ENCODE assay signal across 13 mouse cellular contexts in the genomic region with DNA sequence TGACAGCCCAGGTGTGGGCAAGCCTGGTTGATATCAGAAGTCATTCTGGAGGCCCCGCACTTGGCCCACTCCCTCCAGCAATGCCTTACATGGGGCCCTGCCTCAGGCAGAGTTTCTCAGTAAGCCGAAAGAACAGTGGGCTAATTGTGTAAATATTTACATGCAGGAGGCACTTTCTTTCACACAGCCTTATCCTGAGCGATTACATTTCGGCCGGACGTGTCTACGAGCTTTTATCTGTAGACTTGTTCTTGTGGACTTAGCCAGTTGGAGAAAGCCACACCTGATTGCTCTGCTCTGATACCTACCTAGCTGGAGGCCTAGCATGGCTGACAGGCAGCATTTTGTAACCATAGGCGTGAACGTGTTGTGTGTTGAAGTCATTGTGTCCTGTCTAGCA. TPM values are rescaled to one million over a fixed set of nuclear protein-coding genes. Genes with fewer than 3 reads are reported as not detected.
A peak's percentile ranks its signal among the peaks of the same experiment; 100 is the strongest.
DNase-seq lines count a peak whose midpoint lies in the region; ATAC-seq and TF ChIP-seq lines count a peak whose summit lies in the region.
"Had no signal": no experiment of that assay in that cellular context is flagged by ENCODE, and none has a peak within 500 bp of the region (broad histone marks: within the 10 kb centered on the region; RNA-seq: fewer than 3 reads in every experiment).

No protein-coding gene starts in this region.

- 80% methylated on average over 9 of the region's 9 CpGs for WGBS in forebrain, embryonic 10.5 days
- 30% methylated on average over 9 of the region's 9 CpGs for WGBS in forebrain, postnatal 0 days
- WGBS in kidney, embryonic 15.5 days = 69% methylated on average over 9 of the region's 9 CpGs
- WGBS in hindbrain, embryonic 16.5 days = 67% methylated on average over 9 of the region's 9 CpGs
- 32% methylated on average over 9 of the region's 9 CpGs for WGBS in liver, postnatal 0 days (ENCODE audit: insufficient replicate concordance)

- 0 out of 2 replicates have a peak overlapping the region, but pooled peaks have one; percentile 58 for H3K27ac ChIP-seq in forebrain, embryonic 10.5 days
- no peak overlapping the region for H3K27ac ChIP-seq in forebrain, postnatal 0 days (ENCODE audit: low read depth, low read length)
- 0 out of 2 replicates have a peak overlapping the region, but pooled peaks have one; percentile 29 for H3K27ac ChIP-seq in kidney, embryonic 15.5 days
- H3K27ac ChIP-seq in hindbrain, embryonic 16.5 days (ENCODE audit: low read depth, low read length) = no peak overlapping the region
- peak overlapping the region; percentile 80; the same call in 1 of the 2 replicates for H3K27ac ChIP-seq in liver, postnatal 0 days (ENCODE audit: low read depth)

- ATAC-seq in forebrain, postnatal 0 days = no peak
- no peak for ATAC-seq in kidney, embryonic 15.5 days (replicated peaks; ENCODE audit: low FRiP score)
- peak; percentile 10; the same call in 1 of the 2 replicates for ATAC-seq in hindbrain, embryonic 16.5 days
- no peak for ATAC-seq in liver, postnatal 0 days

- H3K27me3 ChIP-seq in forebrain, embryonic 10.5 days (ENCODE audit: poor library complexity, severe bottlenecking) = no peaks in the 10 kb centered on the region
- no peaks in the 10 kb centered on the region for H3K27me3 ChIP-seq in forebrain, postnatal 0 days (ENCODE audit: insufficient read depth, low read length)
- no peaks in the 10 kb centered on the region for H3K27me3 ChIP-seq in kidney, embryonic 15.5 days
- H3K27me3 ChIP-seq in hindbrain, embryonic 16.5 days (replicated peaks; ENCODE audit: control insufficient read depth, insufficient read depth, low read length) = no peaks in the 10 kb centered on the region
- no peaks in the 10 kb centered on the region for H3K27me3 ChIP-seq in liver, postnatal 0 days (ENCODE audit: insufficient read depth, low read length)

- H3K9me3 ChIP-seq in forebrain, embryonic 10.5 days = no peaks in the 10 kb centered on the region
- H3K9me3 ChIP-seq in forebrain, postnatal 0 days (ENCODE audit: low read length) = no peaks in the 10 kb centered on the region
- H3K9me3 ChIP-seq in kidney, embryonic 15.5 days (replicated peaks) = no peaks in the 10 kb centered on the region
- no peaks in the 10 kb centered on the region for H3K9me3 ChIP-seq in hindbrain, embryonic 16.5 days (ENCODE audit: control insufficient read depth, low read length)
- H3K9me3 ChIP-seq in liver, postnatal 0 days (ENCODE audit: low read length) = no peaks in the 10 kb centered on the region
- H3K9me3 ChIP-seq: G1E had no signal

- H3K36me3 ChIP-seq in forebrain, embryonic 10.5 days (replicated peaks) = no peaks in the 10 kb centered on the region
- no peaks in the 10 kb centered on the region for H3K36me3 ChIP-seq in forebrain, postnatal 0 days (ENCODE audit: insufficient read depth)
- H3K36me3 ChIP-seq in kidney, embryonic 15.5 days = no peaks in the 10 kb centered on the region
- H3K36me3 ChIP-seq in hindbrain, embryonic 16.5 days (ENCODE audit: control insufficient read depth, insufficient read depth, low read length) = no peaks in the 10 kb centered on the region
- 0 out of 2 replicates have a peak, but pooled peaks cover 4% of the 10 kb centered on the region for H3K36me3 ChIP-seq in liver, postnatal 0 days (replicated peaks; ENCODE audit: insufficient read depth, low read length)

- DNase-seq in forebrain, embryonic 10.5 days (ENCODE audit: extremely low spot score, low spot score) = no peak
- no peak for DNase-seq in forebrain, postnatal 0 days
- no peak for DNase-seq in kidney, adult 9 months
- no peak for DNase-seq in liver, postnatal 0 days
- no peak for DNase-seq in cerebellum, postnatal 36 days
- no peak for DNase-seq in adrenal gland, postnatal 4 days (ENCODE audit: low spot score in 2 of 2)
- DNase-seq: cerebellum, adult 11 months; left cerebral cortex, postnatal 4 days had no signal

- H3K9ac ChIP-seq in forebrain, postnatal 0 days = no peak overlapping the region
- H3K9ac ChIP-seq in kidney, embryonic 15.5 days = no peak overlapping the region
- H3K9ac ChIP-seq in hindbrain, embryonic 16.5 days (ENCODE audit: low read depth, low read length) = no peak overlapping the region
- H3K9ac ChIP-seq in liver, postnatal 0 days (replicated peaks) = peak overlapping the region; percentile 17

- no peak overlapping the region for H3K4me2 ChIP-seq in forebrain, postnatal 0 days (ENCODE audit: low read depth)
- no peak overlapping the region for H3K4me2 ChIP-seq in kidney, embryonic 15.5 days
- no peak overlapping the region for H3K4me2 ChIP-seq in hindbrain, embryonic 16.5 days (ENCODE audit: low read length)
- H3K4me2 ChIP-seq in liver, postnatal 0 days (ENCODE audit: low read depth, low read length) = peak overlapping the region; percentile 49; the same call in 1 of the 2 replicates

- no peak for TF ChIP-seq CTCF in forebrain, postnatal 0 days (IDR thresholded peaks at IDR 0.05; ENCODE audit: low read depth)
- no peak for TF ChIP-seq CTCF in liver, postnatal 0 days (IDR thresholded peaks at IDR 0.05; ENCODE audit: low read depth)

- no peak overlapping the region for H3K4me3 ChIP-seq in forebrain, embryonic 10.5 days
- no peak overlapping the region for H3K4me3 ChIP-seq in forebrain, postnatal 0 days (ENCODE audit: low read depth, low read length)
- H3K4me3 ChIP-seq in kidney, embryonic 15.5 days (replicated peaks) = no peak overlapping the region
- no peak overlapping the region for H3K4me3 ChIP-seq in hindbrain, embryonic 16.5 days (ENCODE audit: low read length)
- H3K4me3 ChIP-seq in liver, postnatal 0 days (ENCODE audit: low read depth, low read length) = no peak overlapping the region
- H3K4me3 ChIP-seq: myocyte had no signal

- peaks cover 65% of the 10 kb centered on the region for H3K4me1 ChIP-seq in forebrain, embryonic 10.5 days
- peaks cover 18% of the 10 kb centered on the region for H3K4me1 ChIP-seq in forebrain, postnatal 0 days (ENCODE audit: insufficient read depth)
- H3K4me1 ChIP-seq in kidney, embryonic 15.5 days = peaks cover 64% of the 10 kb centered on the region
- H3K4me1 ChIP-seq in hindbrain, embryonic 16.5 days (ENCODE audit: control insufficient read depth, insufficient read depth, low read depth, low read length) = peaks cover 35% of the 10 kb centered on the region
- peaks cover 76% of the 10 kb centered on the region for H3K4me1 ChIP-seq in liver, postnatal 0 days (ENCODE audit: insufficient read depth)

- TF ChIP-seq EP300 in liver, postnatal 0 days (IDR thresholded peaks at IDR 0.05; ENCODE audit: low read depth) = no peak

RNA-seq across cellular contexts. Expression of gene Vps37c, which starts 11.3 kb away (rescaled TPM):
- polyA plus RNA-seq in forebrain, embryonic 10.5 days (2016; fragmentation: Nextera tagmentation; extraction: Ambion mirVana) = 33.5 and 36.1 TPM in 2 replicates
- total RNA-seq in forebrain, postnatal 0 days (2014; rRNA removed) = 27.9 and 29.0 TPM in 2 replicates
- 34.5 TPM in 2 replicates for polyA plus RNA-seq in forebrain, postnatal 0 days (2015; fragmentation: Nextera tagmentation; extraction: Ambion mirVana)
- 29.7 and 31.7 TPM in 2 replicates for polyA plus RNA-seq in kidney, embryonic 15.5 days (2015; fragmentation: Nextera tagmentation; extraction: Ambion mirVana)
- polyA plus RNA-seq in hindbrain, embryonic 16.5 days (2015; fragmentation: Nextera tagmentation; extraction: Ambion mirVana) = 27.7 and 35.0 TPM in 2 replicates
- polyA plus RNA-seq in liver, postnatal 0 days (2015; fragmentation: Nextera tagmentation; extraction: Ambion mirVana) = 8.2 and 9.4 TPM in 2 replicates
- 10 to 100 TPM; 27.0 to 28.6 TPM for total RNA-seq in adrenal gland, postnatal 4 days (2021)

RNA-seq across cellular contexts. Expression of gene Pga5, which starts 22.0 kb away (rescaled TPM):
- polyA plus RNA-seq in forebrain, embryonic 10.5 days (2016; fragmentation: Nextera tagmentation; extraction: Ambion mirVana) = not detected in 2 replicates
- total RNA-seq in forebrain, postnatal 0 days (2014; rRNA removed) = not detected in 2 replicates
- polyA plus RNA-seq in forebrain, postnatal 0 days (2015; fragmentation: Nextera tagmentation; extraction: Ambion mirVana) = not detected in 2 replicates
- not detected in 2 replicates for polyA plus RNA-seq in kidney, embryonic 15.5 days (2015; fragmentation: Nextera tagmentation; extraction: Ambion mirVana)
- not detected in 2 replicates for polyA plus RNA-seq in hindbrain, embryonic 16.5 days (2015; fragmentation: Nextera tagmentation; extraction: Ambion mirVana)
- polyA plus RNA-seq in liver, postnatal 0 days (2015; fragmentation: Nextera tagmentation; extraction: Ambion mirVana) = 0.07 TPM in 1 of 2 replicates, not detected in the other
- total RNA-seq in adrenal gland, postnatal 4 days (2021) = under 1 TPM in 1 of 2 experiments, not detected in 1; 0.56 TPM
- total RNA-seq: layer of hippocampus, adult 8-10 months; left cerebral cortex, postnatal 4 days had no signal

RNA-seq across cellular contexts. Expression of gene Cd5, which starts 39.0 kb away (rescaled TPM):
- not detected in 2 replicates for polyA plus RNA-seq in forebrain, embryonic 10.5 days (2016; fragmentation: Nextera tagmentation; extraction: Ambion mirVana)
- total RNA-seq in forebrain, postnatal 0 days (2014; rRNA removed) = 0.10 TPM in 1 of 2 replicates, not detected in the other
- 0.24 and 0.52 TPM in 2 replicates for polyA plus RNA-seq in forebrain, postnatal 0 days (2015; fragmentation: Nextera tagmentation; extraction: Ambion mirVana)
- polyA plus RNA-seq in kidney, embryonic 15.5 days (2015; fragmentation: Nextera tagmentation; extraction: Ambion mirVana) = 0.34 and 0.82 TPM in 2 replicates
- 0.09 and 0.28 TPM in 2 replicates for polyA plus RNA-seq in hindbrain, embryonic 16.5 days (2015; fragmentation: Nextera tagmentation; extraction: Ambion mirVana)
- 0.16 and 0.17 TPM in 2 replicates for polyA plus RNA-seq in liver, postnatal 0 days (2015; fragmentation: Nextera tagmentation; extraction: Ambion mirVana)
- total RNA-seq in adrenal gland, postnatal 4 days (2021) = under 1 TPM; 0.22 to 0.34 TPM
- total RNA-seq: left cerebral cortex, postnatal 4 days had no signal
- polyA plus RNA-seq: G1E, myocyte had no signal

Comparison
In these comparisons a context has a peak if more than half of its experiments do, and no peak if none do; other contexts are left out.
1. H3K27ac ChIP-seq: peak in forebrain, embryonic 10.5 days (single experiment), kidney, embryonic 15.5 days (single experiment) and liver, postnatal 0 days (single experiment); none in forebrain, postnatal 0 days (single experiment) and hindbrain, embryonic 16.5 days (single experiment).